Mouse (Mus musculus) testis, adult 2 months (tissue): ENCODE data around the gene Ugt1a5.

Source experiments
- CTCF ChIP-seq: fragments of 200-500 bp; IDR thresholded peaks from 2 replicates; pipeline ENCODE4 v1.5.1; 2012; ENCODE audit warnings: low read depth, mild to moderate bottlenecking, inconsistent platforms, low read length, moderate library complexity; ENCODE audit not compliant: control insufficient read depth, insufficient read depth, insufficient replicate concordance
- POLR2A ChIP-seq: fragments of 200-500 bp; IDR thresholded peaks from 2 replicates; pipeline ENCODE4 v1.6.1; 2012; ENCODE audit warnings: low read depth, mild to moderate bottlenecking, inconsistent platforms, low read length, moderate library complexity; ENCODE audit not compliant: control insufficient read depth

DNA sequence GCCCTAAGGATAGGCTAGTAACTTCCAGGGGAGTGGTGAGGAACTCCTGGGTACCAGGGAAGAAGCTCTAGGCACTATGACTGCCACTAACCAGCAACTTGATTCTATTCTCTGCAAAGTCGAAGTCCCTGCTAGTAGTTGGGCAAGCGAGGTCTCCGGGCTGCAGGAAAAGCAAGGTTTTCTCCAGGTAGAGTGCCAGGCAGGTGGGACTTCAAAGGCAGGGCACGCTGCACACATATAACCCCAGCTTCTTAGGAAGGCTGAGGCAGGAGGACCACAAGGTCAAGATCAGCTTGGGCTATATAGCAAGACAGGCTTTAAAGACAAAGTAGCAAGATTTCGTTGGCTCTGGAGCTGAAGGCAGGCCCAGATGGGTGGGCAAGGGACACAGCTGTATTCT is 98.0 kb downstream of the Ugt1a5 start:
- TF ChIP-seq CTCF = no peak
- TF ChIP-seq POLR2A = no peak
